Mouse (Mus musculus) cerebellum, adult 2 months (tissue): ENCODE data around the gene Fbxl18.
A peak's percentile ranks its signal among the peaks of the same experiment; 100 is the strongest.

Experiments used
- CTCF ChIP-seq: fragments of 200-500 bp; IDR thresholded peaks from 2 replicates; pipeline ENCODE4 v1.5.1; 2011; ENCODE audit warnings: low read depth, mild to moderate bottlenecking, control low read depth, low read length, moderate library complexity, borderline replicate concordance; ENCODE audit not compliant: insufficient read depth
- POLR2A ChIP-seq: fragments of 200-500 bp; IDR thresholded peaks from 2 replicates; pipeline ENCODE4 v1.6.1; 2011; ENCODE audit warnings: low read length, control low read depth, borderline replicate concordance; ENCODE audit not compliant: insufficient read depth

- TF ChIP-seq POLR2A (peak; percentile 11; the same call in 1 of the 2 replicates), CTCF (peak; percentile 63; the same call in 1 of the 2 replicates)
Measured at GRCm38 (mm10) chr5:142905725-142906531, 10.7 kb upstream of the Fbxl18 start.
